ENCODE assay signal across 24 mouse cellular contexts in genomic region chr5:129521913-129522312, GRCm38 (mm10).
"Had no signal": no experiment of that assay in that cellular context is flagged by ENCODE, and none has a peak within 500 bp of the region (broad histone marks: within the 10 kb centered on the region; RNA-seq: fewer than 3 reads in every experiment).

No protein-coding gene starts in this region.

- H3K27ac ChIP-seq: heart, embryonic 13.5 days; heart, embryonic 15.5 days; hindbrain, embryonic 10.5 days; hindbrain, embryonic 12.5 days; hindbrain, embryonic 14.5 days; intestine, embryonic 15.5 days; limb, embryonic 10.5 days; limb, embryonic 12.5 days; liver, embryonic 13.5 days; liver, embryonic 15.5 days had no signal

- ATAC-seq: hindbrain, embryonic 16.5 days; inflammation-experienced regulatory T-cells, adult 6 months; intestine, embryonic 15.5 days; intestine, postnatal 0 days had no signal

- DNase-seq: gastrocnemius, postnatal 25 days; heart, adult 11 months; heart, adult 2 months; heart, postnatal 14 days; heart, postnatal 36 days; kidney, adult 18-20 months; kidney, adult 8-10 months; kidney, postnatal 10 days; kidney, postnatal 25 days; kidney, postnatal 4 days; liver; liver, embryonic 13.5 days had no signal

- H3K4me3 ChIP-seq: heart, adult 2 months; heart, embryonic 13.5 days; heart, embryonic 15.5 days; hindbrain, embryonic 10.5 days; hindbrain, embryonic 12.5 days; intestine, embryonic 15.5 days; limb, embryonic 10.5 days; limb, embryonic 12.5 days; liver, embryonic 13.5 days; liver, embryonic 15.5 days had no signal
